Mouse (Mus musculus) kidney, adult 2 months (tissue): ENCODE data around the gene Hdac10.

ENCODE experiments used
- CTCF ChIP-seq: fragments of 200-500 bp; conservative IDR thresholded peaks from 2 replicates; pipeline ENCODE4 v1.5.1; 2011; ENCODE audit warnings: low read depth, mild to moderate bottlenecking, control low read depth, low read length, moderate library complexity, mixed read lengths; ENCODE audit not compliant: insufficient read depth, insufficient read length
- POLR2A ChIP-seq: fragments of 200-500 bp; IDR thresholded peaks from one replicate; pipeline ENCODE4 v1.6.1; 2011; ENCODE audit warnings: low read depth, low read length, control low read depth

- TF ChIP-seq CTCF (no peak), POLR2A (no peak)
These were observed 49.2 kb upstream of the Hdac10 start for GRCm38 (mm10) chr15:89177576-89178259.
